Mouse (Mus musculus) mature B cell (primary cell): ENCODE measurements at regions not wholly inside any gene's neighbourhood (a gene's known extent, or its start where the extent isn't known, plus 50 kb on each side); places are given as distances from the start of the nearest gene placed in this dataset.

Experiments
- in situ Hi-C: fragments of 300-500 bp; cut with MboI; formaldehyde crosslinking; loops from 2 replicates; pipeline ENCODE4 v1.14.3; 2019

DNA sequence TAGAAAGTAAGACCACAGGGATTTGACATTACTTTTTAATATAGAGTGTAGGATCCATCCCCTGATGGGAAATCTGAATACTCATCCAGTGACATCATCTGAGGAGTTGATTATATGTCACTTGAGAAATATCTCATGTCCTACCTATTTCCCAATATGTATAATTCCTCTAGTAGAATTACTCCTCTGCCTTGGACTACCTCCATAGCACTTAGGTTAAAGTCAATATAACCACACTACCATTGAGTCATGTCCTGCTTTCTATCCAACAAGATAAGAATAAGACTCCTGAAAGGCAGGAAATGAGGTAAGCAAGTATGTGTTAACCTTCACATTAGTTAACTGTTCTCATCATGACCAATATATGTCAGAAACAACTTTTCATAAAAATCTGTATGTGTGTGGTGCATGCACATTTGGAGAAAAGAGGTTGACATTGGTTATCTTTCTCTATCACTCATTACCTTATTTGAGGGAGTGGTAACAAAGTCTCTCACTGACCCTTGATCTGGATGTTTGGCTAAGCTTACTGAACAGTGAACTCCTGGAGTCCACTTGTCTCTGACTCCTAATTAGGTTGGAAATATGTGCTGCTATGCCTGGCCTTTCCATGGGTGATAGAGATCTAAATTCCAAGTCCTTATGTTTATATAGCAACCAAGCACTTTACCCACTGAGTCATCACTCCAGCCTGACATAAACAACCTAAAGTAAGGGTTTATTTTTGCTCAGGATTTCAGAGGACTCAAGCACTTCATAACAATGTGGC lies 292.0 kb upstream of the Pitrm1 start:
- in situ Hi-C loops: no loop called here

DNA sequence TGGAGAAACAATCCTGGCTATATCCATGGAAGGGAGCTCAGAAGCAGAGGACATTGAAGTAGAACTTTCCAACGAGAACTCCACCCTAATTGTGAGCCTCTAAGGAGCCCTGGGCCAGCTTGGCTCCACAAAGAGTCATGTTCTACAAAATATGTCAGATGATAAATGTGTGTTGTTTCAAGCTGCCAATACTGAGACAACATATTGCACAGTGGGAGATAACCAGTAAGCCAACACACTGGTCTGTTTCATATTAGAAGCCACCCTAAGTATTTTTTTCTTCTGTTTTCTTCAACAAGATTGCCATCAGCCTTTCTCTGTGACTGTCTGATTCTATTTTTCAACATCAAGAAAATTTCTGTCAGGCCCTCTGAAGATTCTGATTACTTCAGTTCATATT lies 289.5 kb upstream of the Pitrm1 start:
- in situ Hi-C loops: no loop called here

GRCm38 (mm10) chr13:6260321-6260865 lies 287.6 kb upstream of the Pitrm1 start:
- in situ Hi-C loops: no loop called here

- in situ Hi-C loops: no loop called here
These were observed 286.5 kb upstream of the Pitrm1 start for GRCm38 (mm10) chr13:6261458-6261857.

DNA sequence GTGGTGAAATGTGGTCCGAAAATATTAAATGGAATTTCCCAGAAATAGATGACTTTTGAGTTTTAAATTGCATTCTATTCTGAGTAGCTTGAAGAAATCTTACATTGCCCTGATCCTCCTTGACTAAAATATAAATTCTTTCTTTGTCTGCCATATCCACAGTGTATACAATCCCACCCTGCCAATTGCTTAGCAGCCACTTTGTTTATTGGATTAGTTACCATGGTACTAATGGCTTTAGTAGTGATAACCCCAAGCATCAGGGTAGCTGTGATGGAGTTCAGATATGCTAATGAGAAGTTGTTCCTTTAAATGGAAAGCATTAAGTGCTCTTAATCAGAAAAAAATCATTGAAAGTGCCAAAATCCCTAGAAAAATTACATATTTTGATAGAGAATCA lies 277.4 kb upstream of the Pitrm1 start:
- in situ Hi-C loops: no loop called here

GRCm38 (mm10) chr13:6272932-6273331 lies 275.0 kb upstream of the Pitrm1 start:
- in situ Hi-C loops: no loop called here

DNA sequence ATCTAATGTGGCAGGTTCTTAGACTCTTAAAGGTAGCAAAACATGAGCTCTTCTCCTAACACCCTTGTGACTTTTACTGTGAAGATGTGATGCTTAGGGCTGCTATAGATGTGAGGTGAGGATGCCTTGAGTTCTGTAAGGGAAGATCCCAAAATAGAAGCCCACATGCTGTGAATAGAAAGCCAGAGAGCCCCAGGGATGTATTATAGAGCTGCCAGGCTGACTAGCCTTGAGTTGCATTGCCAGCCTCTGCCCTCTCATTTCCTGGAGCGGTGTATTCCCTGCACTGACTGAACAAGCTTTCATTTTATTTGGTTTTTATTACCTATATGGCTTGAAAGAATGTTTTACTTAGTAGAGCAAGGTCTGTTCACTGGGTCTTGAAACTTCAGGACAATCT lies 267.9 kb upstream of the Pitrm1 start:
- in situ Hi-C loops: no loop called here

DNA sequence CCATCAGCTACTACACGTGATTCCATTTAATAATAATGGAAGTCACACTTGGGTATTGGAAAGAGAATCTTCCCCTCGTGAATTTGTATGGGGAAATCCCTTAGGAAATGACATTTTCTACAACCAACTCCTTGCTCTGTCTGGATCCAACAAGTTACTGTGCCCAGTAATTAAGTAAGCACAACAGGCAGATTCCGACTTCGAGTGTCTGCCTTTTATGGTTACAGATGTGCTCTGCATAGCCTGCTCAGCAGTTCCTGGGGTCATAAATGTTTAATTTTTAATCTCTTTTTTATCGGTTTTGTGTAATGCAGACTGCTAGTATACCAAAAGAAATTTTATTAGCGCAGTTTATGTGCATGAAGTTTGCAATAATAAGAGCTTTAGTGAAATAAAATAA lies 259.8 kb upstream of the Pitrm1 start:
- in situ Hi-C loops: no loop called here

DNA sequence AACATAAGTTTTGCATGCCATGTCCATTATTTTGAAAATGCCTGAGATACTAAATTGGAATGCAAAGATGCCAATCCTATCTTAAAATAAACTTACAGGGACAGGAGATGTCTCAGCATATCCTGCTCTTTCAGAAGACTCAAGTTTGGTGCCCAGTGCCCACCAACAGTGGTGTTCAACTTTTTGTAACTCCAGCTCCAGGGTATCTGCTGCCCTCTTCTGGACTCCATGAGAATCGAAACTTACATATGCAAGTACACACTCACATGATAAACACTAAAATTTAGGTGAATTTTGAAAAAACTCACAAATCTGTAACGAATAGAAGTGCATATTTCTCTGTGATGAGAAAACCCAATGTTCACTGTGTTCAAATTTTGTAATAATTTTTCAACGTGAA lies 255.9 kb upstream of the Pitrm1 start:
- in situ Hi-C loops: no loop called here

- in situ Hi-C loops: no loop called here
These were observed 242.2 kb upstream of the Pitrm1 start for GRCm38 (mm10) chr13:6305718-6306117.

DNA sequence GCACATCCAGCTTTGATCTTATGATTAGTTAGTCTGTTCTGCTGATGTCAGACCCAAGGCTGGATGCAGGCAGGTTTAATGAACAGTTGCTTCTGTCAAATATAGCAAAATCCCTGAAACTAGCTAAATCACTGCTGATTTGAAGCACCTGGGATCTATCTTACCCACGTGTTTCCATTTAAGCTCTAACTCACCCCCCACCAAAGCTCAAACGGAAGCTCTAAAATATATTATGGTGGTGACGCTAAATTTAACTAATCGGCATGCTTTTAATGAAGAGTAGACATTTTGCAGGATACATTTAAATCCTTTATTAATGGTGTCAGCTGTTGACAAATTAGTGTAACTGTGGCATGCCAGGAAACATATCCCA lies 241.3 kb upstream of the Pitrm1 start:
- in situ Hi-C loops: no loop called here

DNA sequence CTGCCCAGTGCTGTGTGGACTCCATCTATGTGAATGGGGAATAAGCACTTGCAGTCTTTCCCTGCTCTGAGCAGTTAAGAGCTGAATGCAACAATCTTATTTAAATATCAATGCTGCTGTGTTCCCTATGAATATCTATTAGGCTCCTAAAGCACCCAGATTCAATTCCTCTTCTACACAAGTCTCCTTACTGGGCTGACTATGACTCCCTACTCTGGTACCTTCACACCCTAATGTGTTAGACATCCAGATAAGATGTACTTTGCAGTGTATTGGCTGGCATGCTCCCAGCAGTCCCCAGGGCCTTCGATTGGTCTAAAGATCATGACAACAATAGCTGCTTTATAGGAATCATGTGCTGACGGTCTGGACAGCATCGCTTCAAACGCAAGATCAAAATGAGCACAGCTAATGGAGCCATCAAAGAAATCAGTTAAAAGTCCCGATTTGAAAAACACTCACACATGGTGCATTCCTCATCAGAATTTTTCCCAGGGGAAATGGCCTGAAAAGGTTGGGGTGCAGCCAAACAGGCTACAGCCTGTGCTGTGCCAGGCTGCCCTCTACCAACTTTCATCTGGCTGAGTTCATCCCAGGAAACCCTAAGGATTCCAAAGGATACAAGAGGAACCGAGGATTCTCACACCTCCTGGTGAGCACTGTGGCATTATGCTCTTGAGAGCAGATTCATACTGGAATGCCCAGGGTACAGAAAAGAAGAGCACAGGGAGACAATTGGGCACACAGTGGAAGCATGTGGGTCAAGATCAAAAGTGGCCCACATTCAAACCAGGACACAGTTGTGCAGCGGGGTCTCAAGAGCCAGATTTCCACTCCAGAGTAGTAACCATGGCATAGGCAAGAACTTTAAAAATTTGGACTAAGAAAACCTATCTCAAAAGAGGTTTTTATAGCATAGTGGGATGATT lies 240.7 kb upstream of the Pitrm1 start:
- in situ Hi-C loops: no loop called here

DNA sequence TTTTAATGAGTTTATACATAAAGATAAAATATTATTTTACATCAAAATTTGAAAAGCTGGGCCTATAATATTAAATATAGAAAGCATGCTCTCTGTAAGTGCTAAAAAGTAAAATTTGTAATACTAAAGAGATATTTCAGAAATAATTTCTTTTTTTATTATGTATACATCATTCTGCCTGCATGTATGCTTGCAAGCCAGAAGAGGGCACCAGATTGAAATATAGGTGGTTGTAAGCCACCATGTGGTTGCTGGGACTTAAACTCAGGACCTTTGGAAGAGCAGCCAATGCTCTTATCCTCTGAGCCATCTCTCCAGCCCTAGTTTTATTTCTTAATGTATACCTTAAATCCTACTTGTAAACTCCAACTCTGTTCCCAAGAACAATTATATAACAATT lies 231.7 kb upstream of the Pitrm1 start:
- in situ Hi-C loops: no loop called here

DNA sequence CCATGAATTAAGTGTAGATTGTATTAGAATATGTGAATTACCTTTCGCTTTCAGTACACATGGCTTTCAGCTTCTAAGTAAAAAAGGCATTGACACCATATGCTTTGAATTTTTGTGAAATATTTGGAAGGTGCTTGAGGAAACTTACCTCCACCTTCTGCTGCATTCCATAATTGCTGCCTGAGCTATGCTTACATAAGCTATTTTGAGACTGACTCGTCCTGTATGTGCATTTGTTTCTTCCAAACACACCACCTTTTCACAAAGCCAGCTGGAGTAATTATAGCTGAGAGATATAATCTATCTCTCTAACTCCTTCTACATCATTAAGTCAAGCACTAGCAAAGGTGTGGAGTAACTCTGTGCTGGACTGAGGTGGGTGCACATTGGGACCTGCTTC lies 224.0 kb upstream of the Pitrm1 start:
- in situ Hi-C loops: no loop called here

DNA sequence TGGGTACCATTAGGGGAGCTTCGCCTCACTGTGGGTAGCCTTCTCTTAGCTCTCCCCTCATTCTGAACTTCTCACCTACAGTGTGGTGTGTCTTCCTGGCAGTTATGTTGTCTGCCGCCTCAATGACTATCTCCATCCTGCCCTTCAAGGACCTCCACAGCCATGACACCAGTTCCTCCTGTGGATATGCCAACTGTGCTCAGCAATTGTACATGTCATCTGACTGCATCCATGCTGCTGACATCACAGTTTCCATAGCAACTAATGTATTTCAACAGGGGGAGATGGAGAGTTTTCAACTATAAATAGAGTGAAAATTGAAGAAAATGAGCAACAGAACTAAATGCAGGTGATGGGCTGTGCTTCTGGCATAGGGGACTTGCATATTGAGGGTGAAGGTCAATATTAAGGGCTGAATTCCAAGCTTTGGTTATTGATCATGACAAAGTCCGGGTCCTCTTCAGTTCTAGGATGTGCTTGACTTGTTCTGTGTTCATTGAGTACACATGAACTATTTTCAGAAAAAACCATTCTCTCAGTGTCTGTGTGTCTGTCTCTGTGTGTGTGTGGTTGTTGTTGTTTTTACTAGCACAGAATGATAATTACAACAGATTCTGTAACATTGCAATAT lies 217.5 kb upstream of the Pitrm1 start:
- in situ Hi-C loops: no loop called here

GRCm38 (mm10) chr13:6340157-6340556 lies 207.8 kb upstream of the Pitrm1 start:
- in situ Hi-C loops: no loop called here

GRCm38 (mm10) chr13:6341102-6341737 lies 206.7 kb upstream of the Pitrm1 start:
- in situ Hi-C loops: no loop called here

DNA sequence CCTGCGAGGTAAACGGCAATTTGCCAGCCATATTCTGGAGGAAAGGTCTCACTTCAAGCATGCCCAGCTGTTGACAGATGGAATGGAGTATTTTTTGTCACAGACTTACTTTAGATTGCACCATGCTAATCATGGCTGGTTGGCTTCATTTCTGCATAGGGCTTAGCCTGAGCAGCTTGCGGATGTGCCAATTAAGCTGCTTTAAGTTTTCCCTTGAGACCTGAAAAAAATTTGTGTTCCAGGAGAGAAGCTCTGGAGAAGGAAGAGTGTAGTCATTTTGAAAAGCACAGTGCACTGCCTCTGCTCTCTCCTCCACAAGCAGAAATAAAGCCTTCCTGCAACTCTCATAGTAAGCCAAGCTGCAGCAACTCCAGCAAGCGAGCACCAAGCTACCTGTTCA lies 182.8 kb upstream of the Pitrm1 start:
- in situ Hi-C loops: no loop called here

DNA sequence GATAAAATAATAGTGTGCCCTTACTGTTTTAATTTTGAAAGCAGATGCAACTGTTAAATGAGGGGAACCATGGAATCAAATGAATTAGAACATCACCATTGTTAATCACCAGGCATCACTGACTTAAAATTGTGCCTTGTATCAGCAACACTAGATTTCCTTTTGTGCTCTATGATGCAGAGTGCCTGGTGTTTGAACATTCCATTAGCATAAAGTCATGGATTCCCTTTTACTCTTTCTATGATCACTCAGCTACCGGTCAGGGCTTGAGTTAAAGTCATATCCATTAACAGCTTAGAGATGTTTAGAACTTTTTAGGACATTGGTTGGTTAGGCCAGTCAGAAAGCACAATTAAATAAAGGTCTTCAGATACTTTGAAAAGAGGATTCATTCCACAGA lies 180.3 kb upstream of the Pitrm1 start:
- in situ Hi-C loops: no loop called here

DNA sequence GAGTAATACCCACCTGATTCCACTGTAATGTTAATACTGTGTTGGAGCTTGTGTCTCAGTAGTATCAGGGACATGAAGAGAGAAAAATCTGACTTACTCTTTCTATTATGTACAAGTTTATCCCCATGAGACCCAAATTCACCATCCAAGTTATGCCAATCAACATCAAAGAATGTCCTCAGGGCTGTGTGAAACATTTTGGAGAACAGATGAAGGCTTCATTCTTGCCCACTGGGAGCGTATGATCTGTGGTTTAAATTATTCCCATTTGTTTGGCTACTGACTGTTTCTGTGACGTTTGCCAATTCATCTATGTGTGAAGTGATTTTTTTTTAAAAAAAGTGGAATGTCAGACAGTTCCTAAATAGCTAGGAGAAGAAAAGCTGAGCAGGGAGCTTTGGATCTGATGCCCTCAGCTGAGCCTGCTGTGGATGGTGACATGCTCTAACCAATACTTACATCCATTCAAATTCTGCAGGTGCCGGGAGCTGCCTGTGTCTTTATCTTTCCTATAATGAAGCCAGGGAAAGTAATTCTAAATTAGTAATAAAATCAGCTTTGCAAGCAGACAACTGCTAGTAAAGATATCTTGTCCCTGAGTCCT lies 173.3 kb upstream of the Pitrm1 start:
- in situ Hi-C loops: no loop called here

DNA sequence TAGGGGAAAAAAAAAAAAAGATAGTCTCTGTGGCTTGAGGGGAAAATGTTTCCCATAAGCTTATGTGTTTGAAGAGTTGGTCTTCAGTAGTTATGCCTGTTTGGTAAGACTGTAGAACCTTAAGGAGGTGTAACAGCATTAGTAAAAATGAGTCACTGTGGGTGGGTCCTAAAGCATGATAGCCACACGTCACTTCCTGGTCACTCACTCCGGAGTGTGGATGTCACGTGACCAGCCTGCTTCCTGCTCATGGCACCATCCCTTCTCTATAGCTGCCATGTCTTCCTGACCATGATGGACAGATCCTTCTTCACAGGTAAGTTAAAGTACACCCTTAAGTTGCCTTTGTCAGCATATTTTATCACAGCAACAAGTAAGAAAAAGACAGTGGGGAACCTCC lies 170.0 kb upstream of the Pitrm1 start:
- in situ Hi-C loops: no loop called here
